Mouse (Mus musculus) testis, adult 2 months (tissue): ENCODE results near the gene Grifin.

Source experiments
- CTCF ChIP-seq: fragments of 200-500 bp; IDR thresholded peaks from 2 replicates; pipeline ENCODE4 v1.5.1; 2012; ENCODE audit warnings: low read depth, mild to moderate bottlenecking, inconsistent platforms, low read length, moderate library complexity; ENCODE audit not compliant: control insufficient read depth, insufficient read depth, insufficient replicate concordance
- POLR2A ChIP-seq: fragments of 200-500 bp; IDR thresholded peaks from 2 replicates; pipeline ENCODE4 v1.6.1; 2012; ENCODE audit warnings: low read depth, mild to moderate bottlenecking, inconsistent platforms, low read length, moderate library complexity; ENCODE audit not compliant: control insufficient read depth

DNA sequence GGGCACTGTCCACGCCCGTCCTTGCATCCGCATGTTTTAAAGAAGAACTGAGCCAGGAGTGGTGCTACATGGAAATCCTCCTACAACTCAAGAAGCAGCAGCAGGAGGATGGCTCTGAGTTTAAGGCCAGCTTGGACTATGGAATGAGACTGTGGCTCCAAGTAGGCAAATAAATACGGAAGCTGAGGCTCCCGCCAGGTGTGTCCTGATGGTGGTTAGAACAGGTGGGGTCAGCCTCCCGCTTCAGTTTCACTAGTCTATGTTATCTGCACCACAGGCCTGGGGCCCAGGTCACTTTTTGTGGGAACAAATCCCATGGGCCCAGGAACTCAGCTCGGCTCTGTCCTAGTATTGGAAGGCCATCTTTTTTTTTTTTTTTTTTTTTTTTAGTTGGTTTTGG is 11.2 kb downstream of the Grifin start:
- TF ChIP-seq CTCF, result no peak
- TF ChIP-seq POLR2A, result no peak
